Mouse (Mus musculus): ENCODE measurements around the gene Ccnj. TPM values are rescaled to one million over a fixed set of nuclear protein-coding genes. Genes with fewer than 3 reads are reported as not detected.
A peak's percentile ranks its signal among the peaks of the same experiment; 100 is the strongest.

Ccnj gene
- total RNA-seq, 2 experiments from 2014 or later: 3.9 to 5.5 TPM

GRCm38 (mm10) chr19:40841083-40841482 lies 10.0 kb downstream of the Ccnj start:
- no peak for ATAC-seq (replicated peaks; ENCODE audit: poor library complexity)

- ATAC-seq (replicated peaks; ENCODE audit: poor library complexity): no peak
These were observed 10.5 kb downstream of the Ccnj start for GRCm38 (mm10) chr19:40841593-40841992.

- no peak for ATAC-seq (replicated peaks; ENCODE audit: poor library complexity)
These were observed 13.7 kb downstream of the Ccnj start for GRCm38 (mm10) chr19:40844731-40845130.

GRCm38 (mm10) chr19:40849391-40849790 lies 18.3 kb downstream of the Ccnj start:
- no peak for ATAC-seq (replicated peaks; ENCODE audit: poor library complexity)

GRCm38 (mm10) chr19:40859555-40859954 lies 28.5 kb downstream of the Ccnj start:
- ATAC-seq (replicated peaks; ENCODE audit: poor library complexity): peak; percentile 46; the same call in 1 of the 2 replicates

DNA sequence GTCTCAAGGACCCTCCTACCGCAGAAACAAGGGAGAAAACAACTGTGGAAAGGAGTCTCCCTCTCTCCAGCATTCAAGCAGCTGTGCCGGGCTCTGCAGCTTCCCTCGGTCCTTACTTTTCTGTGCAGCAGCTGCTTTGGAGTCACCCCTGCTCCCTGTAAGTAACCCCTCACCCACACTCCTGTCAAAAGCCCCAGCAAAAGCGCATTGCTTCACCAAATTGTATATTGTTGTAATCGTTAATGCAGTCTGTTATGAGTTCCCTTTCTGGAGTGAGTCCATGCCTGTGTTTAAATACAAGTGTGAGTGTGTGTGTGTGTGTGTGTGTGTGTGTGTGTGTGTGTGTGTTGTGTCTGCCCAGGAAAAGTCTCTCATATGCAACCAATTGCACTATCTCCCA lies 37.2 kb downstream of the Ccnj start:
- peak; percentile 55 for ATAC-seq (replicated peaks; ENCODE audit: poor library complexity)

GRCm38 (mm10) chr19:40869425-40870105 lies 38.5 kb downstream of the Ccnj start:
- no peak for ATAC-seq (replicated peaks; ENCODE audit: poor library complexity)

DNA sequence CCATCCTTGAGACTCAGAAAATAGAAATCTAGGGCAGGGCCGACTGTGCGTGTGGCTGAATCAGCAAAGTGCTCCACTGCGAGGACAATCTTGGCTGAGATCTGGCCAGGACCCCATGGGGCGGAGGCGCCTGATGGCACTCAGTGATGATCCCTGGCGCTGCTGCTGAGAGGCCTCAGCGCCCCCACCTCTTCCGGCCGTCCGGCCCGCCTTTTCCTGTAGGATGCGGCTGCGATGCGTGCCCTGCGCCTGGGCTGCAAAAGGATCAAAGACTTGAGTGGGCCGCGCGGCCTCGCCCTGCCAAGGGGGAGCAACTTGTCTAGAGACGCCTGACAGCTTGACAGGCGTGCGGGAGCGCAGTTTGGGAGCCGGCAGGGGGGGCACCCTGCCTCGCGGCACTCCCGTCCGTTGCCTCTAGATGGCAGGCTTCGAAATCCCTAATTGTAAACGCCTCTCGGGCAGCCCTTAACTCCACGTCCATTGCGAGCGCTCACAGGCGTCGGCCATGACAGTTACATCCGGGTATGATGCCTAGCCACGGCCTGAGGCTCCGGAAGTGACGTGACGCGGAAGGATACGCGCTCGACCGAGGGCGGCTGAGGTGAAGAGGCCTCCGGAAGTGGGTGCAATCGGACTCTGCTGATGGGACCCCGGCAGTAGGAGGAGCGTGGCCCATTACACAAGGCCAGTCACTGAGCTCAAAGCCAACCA lies 42.0 kb downstream of the Ccnj start:
- ATAC-seq (replicated peaks; ENCODE audit: poor library complexity): peak; percentile 100

- ATAC-seq (replicated peaks; ENCODE audit: poor library complexity): no peak
These were observed 50.6 kb downstream of the Ccnj start for GRCm38 (mm10) chr19:40881700-40882099.

DNA sequence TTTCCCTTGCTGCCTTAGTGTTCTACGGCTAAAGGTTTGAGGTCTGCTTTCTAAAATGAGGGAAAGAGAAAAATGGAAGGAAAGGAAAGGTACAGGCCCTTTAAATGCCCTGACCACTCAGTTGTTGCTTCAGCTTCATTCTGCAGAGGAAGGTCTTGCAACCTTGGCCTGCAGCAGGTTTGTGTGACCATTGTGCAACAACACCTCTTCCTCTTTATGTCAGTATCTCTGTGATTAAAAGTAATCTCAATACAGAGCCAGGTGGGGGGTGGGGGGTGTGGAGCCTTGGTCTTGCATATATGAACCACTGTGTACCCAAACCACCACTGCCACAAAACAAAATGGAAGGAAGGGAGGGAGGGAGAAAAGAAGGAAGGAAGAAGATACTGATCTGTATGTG lies 57.8 kb downstream of the Ccnj start:
- ATAC-seq (replicated peaks; ENCODE audit: poor library complexity): peak; percentile 96

DNA sequence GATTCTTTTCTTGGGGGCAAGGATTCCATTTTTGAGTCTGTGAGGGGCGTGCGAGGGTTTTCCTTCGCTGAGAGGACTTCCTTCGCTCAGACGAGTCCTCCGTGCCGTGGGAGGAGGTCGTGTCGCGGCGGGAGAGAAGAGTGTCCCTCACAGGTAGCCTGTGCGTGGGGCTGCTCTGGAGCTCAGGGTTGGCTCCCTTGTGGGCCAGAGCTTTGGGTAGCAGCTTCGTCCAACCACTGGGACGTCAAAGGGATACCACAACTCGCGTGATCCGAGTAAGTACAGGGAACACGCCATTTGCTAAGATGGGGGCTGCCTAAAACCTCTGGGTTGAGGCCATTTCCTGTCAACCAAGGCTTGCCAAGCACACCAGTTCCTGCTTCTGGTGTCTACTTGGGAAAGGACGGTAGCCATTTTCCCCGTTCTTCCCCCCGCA lies 63.0 kb downstream of the Ccnj start:
- ATAC-seq (replicated peaks; ENCODE audit: poor library complexity): no peak

- ATAC-seq (replicated peaks; ENCODE audit: poor library complexity): peak; percentile 97
These were observed 63.7 kb downstream of the Ccnj start, which contains the start of gene Zfp518a for GRCm38 (mm10) chr19:40894519-40895392. Gene Zfp518a, plus strand, starts transcription at chr19:40894705.

DNA sequence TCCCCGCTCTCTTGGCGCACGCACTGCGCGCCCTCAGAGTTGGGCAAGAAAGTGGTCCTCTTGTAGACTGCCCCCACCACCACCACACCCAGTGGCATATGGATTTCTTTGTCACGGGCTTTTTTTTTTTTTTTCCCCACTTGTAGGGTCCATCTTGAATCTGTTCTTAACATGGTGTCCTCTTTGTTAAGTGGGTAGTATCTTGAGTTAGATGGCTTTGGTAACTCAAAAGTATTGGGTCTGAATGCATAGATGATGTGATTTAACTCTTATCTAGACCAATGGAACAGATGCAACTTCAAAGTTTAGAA lies 64.3 kb downstream of the Ccnj start:
- no peak for ATAC-seq (replicated peaks; ENCODE audit: poor library complexity)

Other genes starting within 250 kb of the Ccnj start
- gene Aldh18a1, start 242.8 kb upstream of the Ccnj start, total RNA-seq (2015): 35.5 and 39.4 TPM in 2 replicates
- gene Aldh18a1, start 242.8 kb upstream of the Ccnj start, total RNA-seq (2017): 34.3 and 44.5 TPM in 2 replicates
- gene Tctn3, start 219.0 kb upstream of the Ccnj start, total RNA-seq (2015): 4.7 and 7.5 TPM in 2 replicates
- gene Tctn3, start 219.0 kb upstream of the Ccnj start, total RNA-seq (2017): 5.3 and 6.6 TPM in 2 replicates
- 6.4 and 7.9 TPM in 2 replicates for gene Entpd1, start 218.9 kb upstream of the Ccnj start, total RNA-seq (2015)
- 7.5 and 19.3 TPM in 2 replicates for gene Entpd1, start 218.9 kb upstream of the Ccnj start, total RNA-seq (2017)
- gene Cc2d2b, start 82.5 kb upstream of the Ccnj start, total RNA-seq (2015): 0.15 and 0.81 TPM in 2 replicates
- 0.37 TPM in 1 of 2 replicates, not detected in the other for gene Cc2d2b, start 82.5 kb upstream of the Ccnj start, total RNA-seq (2017)
- 26.8 and 31.2 TPM in 2 replicates for gene Zfp518a, start 63.4 kb downstream of the Ccnj start, total RNA-seq (2015)
- 23.6 and 29.0 TPM in 2 replicates for gene Zfp518a, start 63.4 kb downstream of the Ccnj start, total RNA-seq (2017)
- 0.84 TPM in 1 of 2 replicates, not detected in the other for gene Blnk, start 163.3 kb downstream of the Ccnj start, total RNA-seq (2015)
- gene Blnk, start 163.3 kb downstream of the Ccnj start, total RNA-seq (2017): 0.25 TPM in 1 of 2 replicates, not detected in the other
- gene Dntt, start 198.0 kb downstream of the Ccnj start, total RNA-seq (2015): 5.7 and 18.3 TPM in 2 replicates
- gene Dntt, start 198.0 kb downstream of the Ccnj start, total RNA-seq (2017): 10.0 and 29.0 TPM in 2 replicates
- not detected in 2 replicates for gene Opalin, start 245.8 kb downstream of the Ccnj start, total RNA-seq (2015)
- not detected in 2 replicates for gene Opalin, start 245.8 kb downstream of the Ccnj start, total RNA-seq (2017)

Data from megakaryocyte progenitor cell, adult 5-6 weeks (primary cell).